In the genomic region with DNA sequence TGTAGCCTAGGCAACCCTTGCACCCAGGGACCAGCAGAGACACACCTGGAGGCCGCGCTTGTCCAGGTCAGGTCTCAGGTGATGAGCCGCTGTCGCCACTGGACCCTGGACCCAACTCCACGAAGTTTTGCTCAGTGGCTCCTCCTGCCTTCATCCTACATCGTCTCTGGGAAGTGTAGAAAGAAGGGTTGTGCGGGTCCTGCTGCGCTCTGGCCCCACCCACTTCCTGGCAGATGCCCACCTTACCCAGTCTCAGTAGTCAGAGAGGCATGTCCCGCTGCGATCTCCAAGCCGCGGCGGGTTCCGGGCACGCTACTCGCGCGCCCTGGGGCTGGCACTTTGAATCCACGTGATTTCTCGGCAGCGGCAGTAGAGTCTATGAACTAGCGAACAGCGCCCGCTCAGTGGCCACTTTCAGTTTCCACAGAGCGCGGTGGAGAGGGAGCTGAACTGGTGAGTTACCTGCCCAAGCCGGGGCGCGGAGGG, we compare ENCODE assay signal across 7 mouse cellular contexts. TPM values are rescaled to one million over a fixed set of nuclear protein-coding genes. Genes with fewer than 3 reads are reported as not detected.
DNase-seq lines count a peak whose midpoint lies in the region; ATAC-seq and TF ChIP-seq lines count a peak whose summit lies in the region.

A gene (plus strand): TSS at position 376 of the 486 bp plus-strand sequence.

- peaks cover 6% of the 10 kb centered on the region for H3K4me1 ChIP-seq in embryonic fibroblast, embryonic 13.5 days (ENCODE audit: control insufficient read depth, insufficient read depth, low read length)
- peaks cover 11% of the 10 kb centered on the region; the same call in 1 of the 2 replicates for H3K4me1 ChIP-seq in heart, embryonic 10.5 days
- H3K4me1 ChIP-seq in kidney, embryonic 15.5 days, result peaks cover 8% of the 10 kb centered on the region

- ATAC-seq in kidney, embryonic 15.5 days (replicated peaks; ENCODE audit: low FRiP score), result 0 out of 2 replicates have a peak, but pooled peaks have one; percentile 40

- WGBS in heart, embryonic 10.5 days, result 3% methylated on average over 29 of the region's 29 CpGs
- WGBS in kidney, embryonic 15.5 days, result 1% methylated on average over 29 of the region's 29 CpGs

- H3K4me2 ChIP-seq in kidney, embryonic 15.5 days, result peak within 1 kb of the TSS; percentile 92

- H3K27ac ChIP-seq in embryonic fibroblast, embryonic 13.5 days (ENCODE audit: insufficient read depth, low read length), result no peak within 1 kb of the TSS
- peak within 1 kb of the TSS; percentile 32; the same call in 1 of the 2 replicates for H3K27ac ChIP-seq in heart, embryonic 10.5 days
- no peak within 1 kb of the TSS for H3K27ac ChIP-seq in kidney, embryonic 15.5 days

- peak; percentile 81 for DNase-seq in adrenal gland, postnatal 25 days
- DNase-seq in heart, embryonic 10.5 days (ENCODE audit: low spot score), result no peak
- peak; percentile 47 for DNase-seq in liver
- peak; percentile 27 to 69 for DNase-seq in monocyte, adult 2 months (ENCODE audit: low read depth in 1 of 2, low spot score in 2 of 2)
- peak; percentile 52 to 64 for DNase-seq in spleen, postnatal 14 days (ENCODE audit: low spot score in 2 of 2)

- no peaks in the 10 kb centered on the region for H3K36me3 ChIP-seq in heart, embryonic 10.5 days
- no peaks in the 10 kb centered on the region for H3K36me3 ChIP-seq in kidney, embryonic 15.5 days

- TF ChIP-seq POLR2A in embryonic fibroblast, embryonic 13.5 days (IDR thresholded peaks at IDR 0.05; ENCODE audit: low read depth, low read length), result peak; percentile 33; the same call in 1 of the 2 replicates

- no peaks in the 10 kb centered on the region for H3K9me3 ChIP-seq in heart, embryonic 10.5 days
- H3K9me3 ChIP-seq in kidney, embryonic 15.5 days (replicated peaks), result no peaks in the 10 kb centered on the region

- H3K4me3 ChIP-seq in embryonic fibroblast, embryonic 13.5 days (ENCODE audit: insufficient read depth, low read length), result peak within 1 kb of the TSS; percentile 45
- H3K4me3 ChIP-seq in heart, embryonic 10.5 days, result peak within 1 kb of the TSS; percentile 63
- peak within 1 kb of the TSS; percentile 49 for H3K4me3 ChIP-seq in kidney, embryonic 15.5 days (replicated peaks)

- peak within 1 kb of the TSS; percentile 44; the same call in 1 of the 2 replicates for H3K9ac ChIP-seq in kidney, embryonic 15.5 days

- H3K27me3 ChIP-seq in heart, embryonic 10.5 days (ENCODE audit: insufficient read depth, poor library complexity, severe bottlenecking), result peaks cover 55% of the 10 kb centered on the region
- peaks cover 31% of the 10 kb centered on the region for H3K27me3 ChIP-seq in kidney, embryonic 15.5 days

- TF ChIP-seq CTCF in embryonic fibroblast, embryonic 13.5 days (IDR thresholded peaks at IDR 0.05; ENCODE audit: borderline replicate concordance, insufficient read depth, low read length), result no peak

RNA-seq across cellular contexts. Expression of the gene that starts here (rescaled TPM):
- total RNA-seq in adrenal gland, postnatal 25 days (2021), result 2.9 and 3.8 TPM in 2 replicates
- 4.5 and 6.2 TPM in 2 replicates for polyA plus RNA-seq in embryonic fibroblast, embryonic 13.5 days (2011; ENCODE audit: insufficient read length, low read depth, missing spikeins)
- not detected in 2 replicates for polyA plus RNA-seq in heart, embryonic 10.5 days (2016; fragmentation: Nextera tagmentation; extraction: Ambion mirVana)
- 0.22 and 0.27 TPM in 2 replicates for polyA plus RNA-seq in kidney, embryonic 15.5 days (2015; fragmentation: Nextera tagmentation; extraction: Ambion mirVana)

Comparison
In these comparisons a context has a peak if more than half of its experiments do, and no peak if none do; other contexts are left out.
1. Peak in ATAC-seq, H3K4me3 ChIP-seq, H3K9ac ChIP-seq and H3K4me2 ChIP-seq in kidney, embryonic 15.5 days; RNA of the gene not detected or under 1 TPM.